Comparison of ENCODE assay signal across 15 mouse cellular contexts in genomic region chr11:98000378-98001140, GRCm38 (mm10). TPM values are rescaled to one million over a fixed set of nuclear protein-coding genes. Genes with fewer than 3 reads are reported as not detected.
DNase-seq lines count a peak whose midpoint lies in the region; ATAC-seq and TF ChIP-seq lines count a peak whose summit lies in the region.
"Had no signal": no experiment of that assay in that cellular context is flagged by ENCODE, and none has a peak within 500 bp of the region (broad histone marks: within the 10 kb centered on the region; RNA-seq: fewer than 3 reads in every experiment).

No protein-coding gene starts in this region.

- ATAC-seq in lung, postnatal 0 days, result no peak
- ATAC-seq in hindbrain, embryonic 12.5 days (ENCODE audit: low FRiP score), result no peak

- TF ChIP-seq POLR2A in bone marrow macrophage, adult 2 months (IDR thresholded peaks at IDR 0.05; ENCODE audit: borderline replicate concordance, low read depth, low read length), result no peak
- TF ChIP-seq POLR2A in spleen, adult 2 months (IDR thresholded peaks at IDR 0.05; ENCODE audit: low read depth, low read length), result peak; percentile 4; the same call in 1 of the 2 replicates

- 20% methylated on average over 7 of the region's 7 CpGs for WGBS in lung, postnatal 0 days
- whole genome bisulfite sequencing in spleen, adult 2 months, result 11% methylated on average over 7 of the region's 7 CpGs
- WGBS in hindbrain, embryonic 12.5 days, result 48% methylated on average over 7 of the region's 7 CpGs

- H3K9me3 ChIP-seq in lung, postnatal 0 days (ENCODE audit: low read length), result no peaks in the 10 kb centered on the region
- no peaks in the 10 kb centered on the region for H3K9me3 ChIP-seq in hindbrain, embryonic 12.5 days (replicated peaks)
- H3K9me3 ChIP-seq: embryonic facial prominence, embryonic 10.5 days; forebrain, embryonic 12.5 days; hindbrain, embryonic 15.5 days; kidney, embryonic 15.5 days; megakaryocyte, embryonic 14.5 days had no signal

- H3K27ac ChIP-seq in lung, postnatal 0 days (ENCODE audit: low read length), result no peak overlapping the region
- H3K27ac ChIP-seq in bone marrow macrophage, adult 2 months (ENCODE audit: insufficient read depth, low read depth, low read length), result peak overlapping the region; percentile 85; the same call in 1 of the 2 replicates
- H3K27ac ChIP-seq in spleen, adult 2 months (ENCODE audit: insufficient read depth, low read length), result peak overlapping the region; percentile 98
- H3K27ac ChIP-seq in hindbrain, embryonic 12.5 days, result no peak overlapping the region
- H3K27ac ChIP-seq: embryonic facial prominence, embryonic 10.5 days; forebrain, embryonic 12.5 days; hindbrain, embryonic 15.5 days; kidney, embryonic 15.5 days had no signal

- no peak overlapping the region for H3K9ac ChIP-seq in lung, postnatal 0 days (replicated peaks; ENCODE audit: low read depth)
- H3K9ac ChIP-seq in hindbrain, embryonic 12.5 days, result no peak overlapping the region
- H3K9ac ChIP-seq: forebrain, embryonic 12.5 days; hindbrain, embryonic 15.5 days; kidney, embryonic 15.5 days had no signal

- no peaks in the 10 kb centered on the region for H3K4me1 ChIP-seq in lung, postnatal 0 days (ENCODE audit: insufficient read depth, low read depth, low read length)
- peaks cover 49% of the 10 kb centered on the region for H3K4me1 ChIP-seq in bone marrow macrophage, adult 2 months (ENCODE audit: control insufficient read depth, insufficient read depth, low read length)
- peaks cover 51% of the 10 kb centered on the region for H3K4me1 ChIP-seq in spleen, adult 2 months (ENCODE audit: control insufficient read depth, insufficient read depth, insufficient read length)
- peaks cover 34% of the 10 kb centered on the region for H3K4me1 ChIP-seq in hindbrain, embryonic 12.5 days

- no peak for TF ChIP-seq CTCF in lung, postnatal 0 days (IDR thresholded peaks at IDR 0.05)
- TF ChIP-seq CTCF in bone marrow macrophage, adult 2 months (IDR thresholded peaks at IDR 0.05; ENCODE audit: low read depth, low read length), result no peak
- no peak for TF ChIP-seq CTCF in spleen, adult 2 months (IDR thresholded peaks at IDR 0.05; ENCODE audit: extremely low read depth, insufficient read depth, insufficient read length, insufficient replicate concordance)

- H3K27me3 ChIP-seq in lung, postnatal 0 days (replicated peaks; ENCODE audit: insufficient read depth, low read length), result no peaks in the 10 kb centered on the region
- no peaks in the 10 kb centered on the region for H3K27me3 ChIP-seq in spleen, adult 2 months (ENCODE audit: control insufficient read depth, insufficient read depth, low read length)
- H3K27me3 ChIP-seq in hindbrain, embryonic 12.5 days, result peaks cover 21% of the 10 kb centered on the region
- H3K27me3 ChIP-seq: hindbrain, embryonic 15.5 days had no signal

- H3K36me3 ChIP-seq in lung, postnatal 0 days (ENCODE audit: insufficient read depth, low read length), result no peaks in the 10 kb centered on the region
- no peaks in the 10 kb centered on the region for H3K36me3 ChIP-seq in spleen, adult 2 months (ENCODE audit: control insufficient read depth, insufficient read depth, low read length)
- H3K36me3 ChIP-seq in hindbrain, embryonic 12.5 days, result peaks cover 13% of the 10 kb centered on the region

- no peak for TF ChIP-seq EP300 in lung, postnatal 0 days (IDR thresholded peaks at IDR 0.05)

- DNase-seq in lung, postnatal 36 days, result peak; percentile 42
- DNase-seq in lung, postnatal 0 days (ENCODE audit: low spot score), result no peak
- DNase-seq in spleen, adult 2 months (ENCODE audit: low read depth in 1 of 2, low spot score in 2 of 2), result peak; percentile 80 to 88
- no peak for DNase-seq in frontal cortex, adult 2 months (ENCODE audit: extremely low spot score in 1 of 2, low spot score in 1 of 2)
- no peak for DNase-seq in adrenal gland, adult 8-10 months
- DNase-seq: gastrocnemius, postnatal 36 days had no signal

- H3K4me2 ChIP-seq in lung, postnatal 0 days (replicated peaks; ENCODE audit: low read depth, low read length), result no peak overlapping the region
- H3K4me2 ChIP-seq in hindbrain, embryonic 12.5 days (replicated peaks), result no peak overlapping the region
- H3K4me2 ChIP-seq: forebrain, embryonic 12.5 days; hindbrain, embryonic 15.5 days; kidney, embryonic 15.5 days had no signal

- no peak overlapping the region for H3K4me3 ChIP-seq in lung, postnatal 0 days (ENCODE audit: low read depth, low read length)
- H3K4me3 ChIP-seq in bone marrow macrophage, adult 2 months (ENCODE audit: insufficient read depth, low read length), result no peak overlapping the region
- no peak overlapping the region for H3K4me3 ChIP-seq in spleen, adult 2 months (ENCODE audit: extremely low read depth, insufficient read depth, insufficient read length)
- H3K4me3 ChIP-seq in hindbrain, embryonic 12.5 days, result no peak overlapping the region
- H3K4me3 ChIP-seq: embryonic facial prominence, embryonic 10.5 days; forebrain, embryonic 12.5 days; hindbrain, embryonic 15.5 days; kidney, embryonic 15.5 days; megakaryocyte, embryonic 14.5 days had no signal

RNA-seq across cellular contexts. Expression of gene Arl5c, which starts 4.6 kb away (rescaled TPM):
- polyA plus RNA-seq in lung, postnatal 0 days (2015; fragmentation: Nextera tagmentation; extraction: Ambion mirVana), result 4.6 and 6.5 TPM in 2 replicates
- 128 and 134 TPM in 2 replicates for polyA plus RNA-seq in bone marrow macrophage, adult 2 months (2012; ENCODE audit: insufficient read depth, insufficient read length, missing spikeins)
- polyA plus RNA-seq in spleen, adult 2 months (2012; rRNA removed), result 24.6 and 28.9 TPM in 2 replicates
- polyA plus RNA-seq in frontal cortex, adult 2 months (2012; rRNA removed), result 3.2 and 3.4 TPM in 2 replicates
- 1 to 10 TPM in 3 of 4 experiments, under 1 TPM in 1; 0.44 to 1.8 (median 1.4) TPM for total RNA-seq in adrenal gland, adult 8-10 months (2022)
- 5.7 and 7.0 TPM in 2 replicates for polyA plus RNA-seq in hindbrain, embryonic 12.5 days (2016; fragmentation: Nextera tagmentation; extraction: Ambion mirVana)

RNA-seq across cellular contexts. Expression of gene Plxdc1, which starts 14.3 kb away (rescaled TPM):
- 1.7 TPM in 2 replicates for polyA plus RNA-seq in lung, postnatal 0 days (2015; fragmentation: Nextera tagmentation; extraction: Ambion mirVana)
- polyA plus RNA-seq in bone marrow macrophage, adult 2 months (2012; ENCODE audit: insufficient read depth, insufficient read length, missing spikeins), result 25.5 and 30.4 TPM in 2 replicates
- polyA plus RNA-seq in spleen, adult 2 months (2012; rRNA removed), result 9.0 and 9.7 TPM in 2 replicates
- polyA plus RNA-seq in frontal cortex, adult 2 months (2012; rRNA removed), result 11.1 and 11.4 TPM in 2 replicates
- total RNA-seq in adrenal gland, adult 8-10 months (2022), result 10 to 100 TPM; 13.5 to 36.2 (median 24.0) TPM
- polyA plus RNA-seq in hindbrain, embryonic 12.5 days (2016; fragmentation: Nextera tagmentation; extraction: Ambion mirVana), result 0.13 and 0.26 TPM in 2 replicates

RNA-seq across cellular contexts. Expression of gene Cacnb1, which starts 22.3 kb away (rescaled TPM):
- 3.5 and 4.0 TPM in 2 replicates for polyA plus RNA-seq in lung, postnatal 0 days (2015; fragmentation: Nextera tagmentation; extraction: Ambion mirVana)
- polyA plus RNA-seq in bone marrow macrophage, adult 2 months (2012; ENCODE audit: insufficient read depth, insufficient read length, missing spikeins), result 9.6 and 9.7 TPM in 2 replicates
- polyA plus RNA-seq in spleen, adult 2 months (2012; rRNA removed), result 8.5 and 8.9 TPM in 2 replicates
- polyA plus RNA-seq in frontal cortex, adult 2 months (2012; rRNA removed), result 99.8 and 103 TPM in 2 replicates
- total RNA-seq in adrenal gland, adult 8-10 months (2022), result 10 to 100 TPM in 2 of 4 experiments, 1 to 10 TPM in 2; 7.8 to 18.8 (median 13.6) TPM
- 39.6 and 43.5 TPM in 2 replicates for polyA plus RNA-seq in hindbrain, embryonic 12.5 days (2016; fragmentation: Nextera tagmentation; extraction: Ambion mirVana)

RNA-seq across cellular contexts. Expression of gene Rpl19, which starts 26.0 kb away (rescaled TPM):
- 750 and 817 TPM in 2 replicates for polyA plus RNA-seq in lung, postnatal 0 days (2015; fragmentation: Nextera tagmentation; extraction: Ambion mirVana)
- polyA plus RNA-seq in bone marrow macrophage, adult 2 months (2012; ENCODE audit: insufficient read depth, insufficient read length, missing spikeins), result 1,270 and 1,466 TPM in 2 replicates
- 555 and 724 TPM in 2 replicates for polyA plus RNA-seq in spleen, adult 2 months (2012; rRNA removed)
- 918 and 950 TPM in 2 replicates for polyA plus RNA-seq in frontal cortex, adult 2 months (2012; rRNA removed)
- 1,000 to 10,000 TPM in 2 of 4 experiments, 100 to 1,000 TPM in 2; 894 to 1,148 (median 997) TPM for total RNA-seq in adrenal gland, adult 8-10 months (2022)
- 675 and 726 TPM in 2 replicates for polyA plus RNA-seq in hindbrain, embryonic 12.5 days (2016; fragmentation: Nextera tagmentation; extraction: Ambion mirVana)

RNA-seq across cellular contexts. Expression of gene Stac2, which starts 52.7 kb away (rescaled TPM):
- polyA plus RNA-seq in lung, postnatal 0 days (2015; fragmentation: Nextera tagmentation; extraction: Ambion mirVana), result 0.10 and 0.11 TPM in 2 replicates
- polyA plus RNA-seq in bone marrow macrophage, adult 2 months (2012; ENCODE audit: insufficient read depth, insufficient read length, missing spikeins), result 4.1 and 4.3 TPM in 2 replicates
- 6.3 and 6.6 TPM in 2 replicates for polyA plus RNA-seq in spleen, adult 2 months (2012; rRNA removed)
- 47.8 and 64.4 TPM in 2 replicates for polyA plus RNA-seq in frontal cortex, adult 2 months (2012; rRNA removed)
- total RNA-seq in adrenal gland, adult 8-10 months (2022), result 10 to 100 TPM in 1 of 4 experiments, 1 to 10 TPM in 3; 3.8 to 10.9 (median 6.6) TPM
- polyA plus RNA-seq in hindbrain, embryonic 12.5 days (2016; fragmentation: Nextera tagmentation; extraction: Ambion mirVana), result 2.1 and 2.2 TPM in 2 replicates
- total RNA-seq: liver, adult 2 months; MEL had no signal
- polyA plus RNA-seq: liver, adult 2 months had no signal

Comparison
In these comparisons a context has a peak if more than half of its experiments do, and no peak if none do; other contexts are left out.
1. DNase-seq: peak in lung, postnatal 36 days (single experiment) and spleen, adult 2 months (2 of 2); none in lung, postnatal 0 days (single experiment), frontal cortex, adult 2 months (0 of 2) and adrenal gland, adult 8-10 months (single experiment).
2. H3K27ac ChIP-seq: peak in bone marrow macrophage, adult 2 months (single experiment) and spleen, adult 2 months (single experiment); none in lung, postnatal 0 days (single experiment) and hindbrain, embryonic 12.5 days (single experiment).